Mouse (Mus musculus): ENCODE measurements around the gene Ly6g5b. TPM values are rescaled to one million over a fixed set of nuclear protein-coding genes. Genes with fewer than 3 reads are reported as not detected.
A peak's percentile ranks its signal among the peaks of the same experiment; 100 is the strongest.
"Not testable (repeated sequence)": the region's sequence is repeated elsewhere in the genome, so short reads cannot be mapped to it uniquely, and the experiment has no call there.

The Ly6g5b gene
- polyA plus RNA-seq, 1 experiment = 2.2 TPM

- WGBS = 80% methylated on average over 5 of the region's 5 CpGs
- no peak for DNase-seq (ENCODE audit: low read depth, low spot score)
Observed at GRCm38 (mm10) chr17:35146139-35146538, 30.9 kb upstream of the Ly6g5b start.

DNA sequence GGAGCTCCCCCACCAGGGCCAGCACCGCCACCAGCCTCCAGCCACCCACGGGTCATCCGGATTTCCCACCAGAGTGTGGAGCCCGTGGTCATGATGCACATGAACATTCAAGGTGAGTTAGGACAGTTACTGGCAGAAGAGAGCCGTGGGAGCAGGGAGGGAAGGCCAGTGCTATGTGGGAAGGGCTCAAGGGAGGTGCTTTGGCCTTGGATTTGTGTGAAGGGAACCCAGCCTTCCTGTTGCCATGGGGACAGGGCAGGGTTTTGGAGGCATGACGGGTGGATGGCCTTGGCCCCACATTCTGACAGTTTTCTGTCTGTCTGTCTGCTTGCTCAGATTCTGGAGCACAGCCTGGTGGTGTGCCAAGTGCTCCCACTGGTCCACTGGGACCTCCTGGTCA, 26.7 kb upstream of the Ly6g5b start:
- no peak for DNase-seq (ENCODE audit: low read depth, low spot score)
- 76% methylated on average over 6 of the region's 6 CpGs for WGBS

GRCm38 (mm10) chr17:35140490-35140996, 25.3 kb upstream of the Ly6g5b start:
- no peak for DNase-seq (ENCODE audit: low read depth, low spot score)
- 77% methylated on average over 16 of the region's 16 CpGs for WGBS

- DNase-seq (ENCODE audit: low read depth, low spot score) = no peak
- WGBS = 90% methylated on average over 3 of the region's 3 CpGs
Observed at GRCm38 (mm10) chr17:35139269-35139668, 24.0 kb upstream of the Ly6g5b start.

DNA sequence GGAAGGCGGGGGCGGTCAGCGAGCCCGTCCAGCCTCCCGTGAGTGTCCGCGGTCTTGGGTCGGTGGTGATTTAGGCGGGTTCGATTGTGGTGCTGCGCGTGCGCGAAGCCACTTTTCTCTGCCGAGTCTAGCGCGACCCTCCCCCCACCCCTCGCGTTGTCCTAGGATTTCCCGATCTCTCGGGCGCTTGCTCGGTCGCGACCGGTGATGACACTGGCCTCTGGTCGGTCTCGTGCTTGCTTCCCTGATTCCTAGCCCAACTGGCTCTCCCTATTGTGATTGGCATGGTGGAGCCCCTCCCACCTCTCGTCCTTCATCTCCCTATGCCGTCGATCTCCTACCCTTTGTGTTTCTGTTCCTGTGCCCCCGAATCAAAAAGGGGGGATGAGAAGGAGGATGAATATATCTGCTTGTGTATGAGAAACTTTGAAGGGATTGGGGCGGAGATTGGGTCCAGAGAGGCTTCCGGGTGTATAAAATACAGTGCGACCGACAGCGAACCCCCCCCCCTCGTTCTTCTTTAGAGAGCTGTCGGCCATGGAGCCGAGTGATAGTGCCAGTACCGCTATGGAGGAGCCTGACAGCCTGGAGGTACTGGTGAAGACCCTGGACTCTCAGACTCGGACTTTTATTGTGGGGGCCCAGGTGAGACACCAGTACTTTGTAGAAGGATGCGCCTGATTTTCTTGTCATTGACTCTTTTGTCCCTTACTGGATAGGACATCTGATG, 20.5 kb upstream of the Ly6g5b start:
- under 1% methylated on average over 43 of the region's 43 CpGs for WGBS
- DNase-seq (ENCODE audit: low read depth, low spot score) = no peak

- under 1% methylated on average over 66 of the region's 66 CpGs for WGBS
- DNase-seq (ENCODE audit: low read depth, low spot score) = no peak
Observed at GRCm38 (mm10) chr17:35134801-35135590, 19.8 kb upstream of the Ly6g5b start, which contains the start of gene Bag6. TSS of gene Bag6 (plus strand) at chr17:35135178.

GRCm38 (mm10) chr17:35133517-35133916, 18.3 kb upstream of the Ly6g5b start:
- DNase-seq (ENCODE audit: low read depth, low spot score) = no peak
- WGBS = 93% methylated on average over 7 of the region's 7 CpGs

DNA sequence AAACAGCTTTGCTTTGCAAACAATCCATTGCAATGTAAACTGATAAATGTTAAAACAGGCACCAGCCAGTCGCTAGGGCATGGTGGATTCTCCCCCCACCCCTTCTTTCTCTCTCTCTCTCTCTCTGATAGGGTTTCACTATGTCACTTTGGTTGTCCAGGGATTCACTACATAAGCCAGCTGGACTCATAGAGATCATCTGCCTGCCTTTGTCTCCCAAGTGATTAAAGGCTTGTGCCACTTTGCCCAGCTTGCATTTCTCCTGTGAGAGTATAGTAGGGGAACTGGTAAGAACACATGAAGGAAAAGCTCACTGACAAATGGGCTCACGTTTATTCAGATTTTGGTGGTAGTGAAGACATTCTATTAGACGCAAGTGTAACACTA, 16.9 kb upstream of the Ly6g5b start:
- DNase-seq (ENCODE audit: low read depth, low spot score) = no peak
- WGBS = 55% methylated on average over 3 of the region's 3 CpGs

GRCm38 (mm10) chr17:35131500-35132173, 16.4 kb upstream of the Ly6g5b start, which contains the start of gene Apom:
TSS of gene Apom (minus strand) at chr17:35132050.
- 59% methylated on average over 15 of the region's 15 CpGs for WGBS
- no peak for DNase-seq (ENCODE audit: low read depth, low spot score)

GRCm38 (mm10) chr17:35131038-35131437, 15.8 kb upstream of the Ly6g5b start:
- DNase-seq (ENCODE audit: low read depth, low spot score) = no peak
- 86% methylated on average over 8 of the region's 8 CpGs for WGBS

GRCm38 (mm10) chr17:35128996-35129395, 13.8 kb upstream of the Ly6g5b start:
- 71% methylated on average over 11 of the region's 11 CpGs for WGBS
- no peak for DNase-seq (ENCODE audit: low read depth, low spot score)

DNA sequence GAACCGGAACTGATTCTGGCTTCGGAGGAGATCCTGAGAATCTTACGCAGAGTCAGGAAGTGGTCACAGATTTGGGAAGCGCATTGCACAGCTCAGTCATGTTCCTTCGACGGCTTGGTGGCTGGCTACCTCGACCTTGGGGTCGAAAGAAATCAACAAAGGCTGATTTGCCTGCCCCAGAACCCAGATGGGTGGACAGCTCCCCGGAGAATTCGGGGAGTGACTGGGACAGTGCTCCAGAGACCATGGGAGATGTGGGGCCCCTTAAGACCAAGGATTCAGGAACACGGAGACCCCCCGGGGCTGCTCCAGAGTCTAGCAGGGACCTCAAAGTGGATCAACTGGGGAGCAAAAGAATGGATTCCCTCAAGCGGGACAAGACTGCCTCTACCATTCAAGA, 11.8 kb upstream of the Ly6g5b start:
- WGBS = 40% methylated on average over 13 of the region's 13 CpGs
- no peak for DNase-seq (ENCODE audit: low read depth, low spot score)

GRCm38 (mm10) chr17:35126206-35126611, 11.0 kb upstream of the Ly6g5b start, which contains the start of gene D17H6S53E:
TSS of gene D17H6S53E (plus strand) at chr17:35126373.
- WGBS = 0% methylated on average over 36 of the region's 36 CpGs
- DNase-seq (ENCODE audit: low read depth, low spot score) = no peak

DNA sequence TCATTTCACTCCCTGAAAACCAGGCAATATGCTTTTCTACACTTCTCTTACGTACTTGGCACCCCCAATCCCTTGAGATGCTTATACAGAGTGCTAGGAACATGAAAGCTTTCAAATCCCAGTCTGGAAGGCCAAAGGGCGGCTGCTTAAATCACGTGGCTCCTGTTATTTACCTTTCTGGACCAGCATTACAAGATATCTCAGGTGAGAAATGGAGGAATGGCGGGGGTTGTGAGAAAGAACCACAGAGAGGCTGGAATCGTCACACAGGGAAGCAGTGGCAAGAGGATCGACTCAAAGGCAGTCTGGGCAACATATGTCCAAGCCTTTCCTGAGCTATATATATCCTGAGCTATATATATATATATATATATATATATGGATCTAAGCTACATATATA, 10.3 kb upstream of the Ly6g5b start:
- DNase-seq (ENCODE audit: low read depth, low spot score) = no peak
- WGBS = 11% methylated on average over 6 of the region's 6 CpGs

DNA sequence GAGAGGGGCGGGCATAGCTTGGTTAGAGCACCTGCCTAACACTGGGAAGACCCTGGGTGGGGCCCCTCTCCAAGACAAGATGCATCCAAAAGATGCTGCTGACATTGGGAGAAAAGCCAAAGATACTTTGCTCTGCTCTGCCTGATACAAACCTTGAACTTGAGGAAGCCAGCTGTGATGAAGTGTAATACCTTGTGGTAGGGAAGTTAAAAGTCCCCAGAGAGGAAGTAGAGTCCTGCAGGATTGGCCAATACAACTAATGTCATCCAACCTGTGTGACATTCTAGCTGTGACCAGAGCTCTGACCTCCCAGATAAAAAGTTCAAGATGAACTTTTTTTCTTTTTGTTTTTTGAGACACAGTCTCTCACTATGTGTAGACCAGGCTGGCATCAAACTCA, 9.9 kb upstream of the Ly6g5b start:
- DNase-seq (ENCODE audit: low read depth, low spot score) = no peak
- WGBS = 86% methylated on average over 1 of the region's 1 CpGs

GRCm38 (mm10) chr17:35124261-35124896, 9.2 kb upstream of the Ly6g5b start:
- 50% methylated on average over 12 of the region's 12 CpGs for WGBS
- DNase-seq (ENCODE audit: low read depth, low spot score) = not testable (repeated sequence)

GRCm38 (mm10) chr17:35123287-35123686, 8.1 kb upstream of the Ly6g5b start:
- not testable (repeated sequence) for DNase-seq (ENCODE audit: low read depth, low spot score)
- WGBS = 89% methylated on average over 9 of the region's 9 CpGs

- DNase-seq (ENCODE audit: low read depth, low spot score) = no peak
- WGBS = under 1% methylated on average over 19 of the region's 19 CpGs
Observed at GRCm38 (mm10) chr17:35121871-35122303, 6.7 kb upstream of the Ly6g5b start, which contains the start of gene Csnk2b. TSS of gene Csnk2b (minus strand) at chr17:35122053.

GRCm38 (mm10) chr17:35121143-35121799, 6.0 kb upstream of the Ly6g5b start, which contains the start of gene Gpank1:
TSS of gene Gpank1 (plus strand) at chr17:35121455.
- peak; percentile 87 for DNase-seq (ENCODE audit: low read depth, low spot score)
- WGBS = under 1% methylated on average over 50 of the region's 50 CpGs
